Mouse (Mus musculus): ENCODE measurements at regions not wholly inside any gene's neighbourhood (a gene's known extent, or its start where the extent isn't known, plus 50 kb on each side); places are given as distances from the start of the nearest gene placed in this dataset.

- no peak overlapping the region for H3K4me2 ChIP-seq (ENCODE audit: low read depth, low read length)
- no peak overlapping the region for H3K9ac ChIP-seq (replicated peaks)
- TF ChIP-seq CTCF (IDR thresholded peaks at IDR 0.05; ENCODE audit: low read depth) (no peak), EP300 (IDR thresholded peaks at IDR 0.05; ENCODE audit: low read depth) (no peak)
- H3K4me3 ChIP-seq (ENCODE audit: low read depth, low read length) = no peak overlapping the region
- no peak overlapping the region for H3K27ac ChIP-seq (ENCODE audit: low read depth)
- H3K27me3 ChIP-seq (ENCODE audit: insufficient read depth, low read length) = no peaks in the 10 kb centered on the region
- DNase-seq (no peak), ATAC-seq (no peak)
- H3K4me1 ChIP-seq (ENCODE audit: insufficient read depth) = no peaks in the 10 kb centered on the region
- 55% methylated on average over 5 of the region's 5 CpGs for WGBS (ENCODE audit: insufficient replicate concordance)
- no peaks in the 10 kb centered on the region for H3K36me3 ChIP-seq (replicated peaks; ENCODE audit: insufficient read depth, low read length)
- H3K9me3 ChIP-seq (ENCODE audit: low read length) = no peaks in the 10 kb centered on the region
Measured at GRCm38 (mm10) chr1:128999741-129000517, 273.2 kb upstream of the Thsd7b start.

- DNase-seq (no peak), ATAC-seq (no peak)
- Histone ChIP-seq H3K36me3 (replicated peaks; ENCODE audit: insufficient read depth, low read length) (no peaks in the 10 kb centered on the region), H3K9me3 (ENCODE audit: low read length) (no peaks in the 10 kb centered on the region), H3K4me1 (ENCODE audit: insufficient read depth) (no peaks in the 10 kb centered on the region), H3K27ac (ENCODE audit: low read depth) (no peak overlapping the region), H3K27me3 (ENCODE audit: insufficient read depth, low read length) (no peaks in the 10 kb centered on the region), H3K4me2 (ENCODE audit: low read depth, low read length) (no peak overlapping the region), H3K4me3 (ENCODE audit: low read depth, low read length) (no peak overlapping the region), H3K9ac (replicated peaks) (no peak overlapping the region)
- WGBS (ENCODE audit: insufficient replicate concordance) = 73% methylated on average over 6 of the region's 6 CpGs
- TF ChIP-seq CTCF (IDR thresholded peaks at IDR 0.05; ENCODE audit: low read depth) (no peak), EP300 (IDR thresholded peaks at IDR 0.05; ENCODE audit: low read depth) (no peak)
Measured at GRCm38 (mm10) chr1:128994655-128995054, 278.4 kb upstream of the Thsd7b start.

DNA sequence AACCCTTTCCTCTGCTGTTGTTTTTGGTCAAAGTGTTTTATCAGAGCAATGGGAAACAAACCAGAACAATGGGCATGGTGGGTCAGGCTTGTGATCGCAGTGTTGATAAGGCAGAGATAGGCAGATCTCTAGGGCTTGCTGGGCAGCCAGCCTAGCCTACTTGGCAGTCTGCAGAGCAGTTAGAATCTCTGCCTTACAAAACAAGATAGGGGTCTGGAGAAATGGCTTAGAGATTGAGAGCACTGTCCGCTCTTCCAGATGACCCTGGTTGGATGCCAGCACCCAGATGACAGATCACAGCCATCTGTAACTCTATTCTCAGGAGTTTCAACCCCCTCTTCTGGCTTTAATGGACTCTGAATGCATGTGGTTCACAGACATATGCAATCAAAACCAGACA, 289.7 kb upstream of the Thsd7b start:
- no peaks in the 10 kb centered on the region for H3K4me1 ChIP-seq (ENCODE audit: insufficient read depth)
- 68% methylated on average over 2 of the region's 2 CpGs for WGBS (ENCODE audit: insufficient replicate concordance)
- no peaks in the 10 kb centered on the region for H3K36me3 ChIP-seq (replicated peaks; ENCODE audit: insufficient read depth, low read length)
- ATAC-seq = no peak
- no peak overlapping the region for H3K4me2 ChIP-seq (ENCODE audit: low read depth, low read length)
- H3K27me3 ChIP-seq (ENCODE audit: insufficient read depth, low read length) = no peaks in the 10 kb centered on the region
- H3K27ac ChIP-seq (ENCODE audit: low read depth) = no peak overlapping the region
- H3K9me3 ChIP-seq (ENCODE audit: low read length) = no peaks in the 10 kb centered on the region
- no peak for TF ChIP-seq EP300 (IDR thresholded peaks at IDR 0.05; ENCODE audit: low read depth)
- no peak for TF ChIP-seq CTCF (IDR thresholded peaks at IDR 0.05; ENCODE audit: low read depth)
- no peak overlapping the region for H3K9ac ChIP-seq (replicated peaks)
- DNase-seq = no peak
- no peak overlapping the region for H3K4me3 ChIP-seq (ENCODE audit: low read depth, low read length)

DNA sequence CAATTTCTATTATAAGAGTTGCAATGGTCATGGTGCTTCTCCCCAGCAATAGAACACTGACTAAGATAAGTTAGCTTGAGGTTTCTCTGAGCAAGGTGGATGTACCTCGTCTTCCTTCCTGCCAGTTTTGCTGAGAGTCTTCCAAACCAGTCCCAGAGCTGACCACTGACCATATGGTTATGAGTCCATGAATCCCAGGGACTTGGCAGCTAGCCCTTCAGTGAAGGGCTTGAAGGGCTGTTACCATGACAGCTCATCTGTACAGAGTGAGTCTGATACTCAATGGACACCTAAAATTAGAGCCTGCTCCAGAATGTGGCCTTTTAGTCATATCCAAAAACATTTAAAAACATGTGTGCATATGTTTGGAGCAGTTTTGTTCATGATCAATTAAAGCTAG, 297.5 kb upstream of the Thsd7b start:
- no peak for TF ChIP-seq EP300 (IDR thresholded peaks at IDR 0.05; ENCODE audit: low read depth)
- TF ChIP-seq CTCF (IDR thresholded peaks at IDR 0.05; ENCODE audit: low read depth) = no peak
- ATAC-seq = no peak
- H3K4me1 ChIP-seq (ENCODE audit: insufficient read depth) = no peaks in the 10 kb centered on the region
- DNase-seq = no peak
- no peaks in the 10 kb centered on the region for H3K36me3 ChIP-seq (replicated peaks; ENCODE audit: insufficient read depth, low read length)
- no peak overlapping the region for H3K9ac ChIP-seq (replicated peaks)
- no peaks in the 10 kb centered on the region for H3K27me3 ChIP-seq (ENCODE audit: insufficient read depth, low read length)
- H3K27ac ChIP-seq (ENCODE audit: low read depth) = no peak overlapping the region
- 49% methylated on average over 1 of the region's 1 CpGs for WGBS (ENCODE audit: insufficient replicate concordance)
- no peak overlapping the region for H3K4me3 ChIP-seq (ENCODE audit: low read depth, low read length)
- no peaks in the 10 kb centered on the region for H3K9me3 ChIP-seq (ENCODE audit: low read length)
- no peak overlapping the region for H3K4me2 ChIP-seq (ENCODE audit: low read depth, low read length)

DNA sequence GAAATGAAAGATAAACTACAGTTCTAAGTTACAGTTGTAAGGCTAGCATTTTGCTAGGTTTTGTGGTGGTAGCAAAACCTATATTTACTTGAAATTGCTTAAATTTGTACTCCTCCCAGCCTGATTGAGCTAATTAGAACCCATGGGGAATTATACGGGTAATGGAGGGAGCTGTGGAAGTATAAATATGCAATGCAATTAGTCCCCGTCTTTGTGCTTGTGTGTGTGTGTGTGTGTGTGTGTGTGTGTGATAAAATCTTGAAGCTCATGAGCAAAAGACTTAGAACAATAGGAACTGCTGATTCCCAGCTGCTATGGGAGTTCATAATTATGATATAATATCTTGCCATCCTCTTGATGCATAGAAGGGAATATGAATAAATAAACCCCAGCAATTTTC, 321.7 kb upstream of the Thsd7b start:
- no peaks in the 10 kb centered on the region for H3K4me1 ChIP-seq (ENCODE audit: insufficient read depth)
- ATAC-seq (no peak), DNase-seq (no peak)
- H3K36me3 ChIP-seq (replicated peaks; ENCODE audit: insufficient read depth, low read length) = no peaks in the 10 kb centered on the region
- no peaks in the 10 kb centered on the region for H3K27me3 ChIP-seq (ENCODE audit: insufficient read depth, low read length)
- 55% methylated on average over 2 of the region's 2 CpGs for WGBS (ENCODE audit: insufficient replicate concordance)
- no peak for TF ChIP-seq CTCF (IDR thresholded peaks at IDR 0.05; ENCODE audit: low read depth)
- no peak for TF ChIP-seq EP300 (IDR thresholded peaks at IDR 0.05; ENCODE audit: low read depth)
- H3K27ac ChIP-seq (ENCODE audit: low read depth) = no peak overlapping the region
- H3K4me3 ChIP-seq (ENCODE audit: low read depth, low read length) = no peak overlapping the region
- no peaks in the 10 kb centered on the region for H3K9me3 ChIP-seq (ENCODE audit: low read length)
- H3K4me2 ChIP-seq (ENCODE audit: low read depth, low read length) = no peak overlapping the region
- no peak overlapping the region for H3K9ac ChIP-seq (replicated peaks)

DNA sequence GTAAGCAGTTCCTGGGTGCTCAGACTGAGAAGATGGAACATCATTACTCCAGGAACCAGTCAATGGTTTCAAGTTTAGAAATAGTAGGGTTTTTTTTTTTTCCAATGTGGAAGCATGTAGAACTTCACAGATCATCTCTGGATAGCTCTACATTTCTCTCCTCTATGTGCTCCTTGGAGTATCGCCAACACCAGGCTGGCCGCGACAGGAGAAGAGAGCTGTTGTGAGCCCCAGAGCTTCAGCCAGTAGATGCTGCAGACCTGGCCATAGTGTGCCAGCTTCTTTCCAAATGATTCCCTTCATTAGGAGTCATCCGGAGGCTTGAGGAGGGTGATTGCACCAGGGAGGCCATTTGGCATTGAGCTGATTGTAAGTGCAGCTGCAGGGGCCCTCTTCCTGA, 322.6 kb upstream of the Thsd7b start:
- Histone ChIP-seq H3K4me1 (ENCODE audit: insufficient read depth) (no peaks in the 10 kb centered on the region), H3K4me2 (ENCODE audit: low read depth, low read length) (no peak overlapping the region), H3K9me3 (ENCODE audit: low read length) (no peaks in the 10 kb centered on the region), H3K36me3 (replicated peaks; ENCODE audit: insufficient read depth, low read length) (no peaks in the 10 kb centered on the region), H3K4me3 (ENCODE audit: low read depth, low read length) (no peak overlapping the region), H3K27ac (ENCODE audit: low read depth) (no peak overlapping the region), H3K27me3 (ENCODE audit: insufficient read depth, low read length) (no peaks in the 10 kb centered on the region), H3K9ac (replicated peaks) (no peak overlapping the region)
- no peak for ATAC-seq
- TF ChIP-seq EP300 (IDR thresholded peaks at IDR 0.05; ENCODE audit: low read depth) (no peak), CTCF (IDR thresholded peaks at IDR 0.05; ENCODE audit: low read depth) (no peak)
- DNase-seq = no peak
- 77% methylated on average over 4 of the region's 4 CpGs for WGBS (ENCODE audit: insufficient replicate concordance)
